Mouse (Mus musculus): ENCODE results near the gene Slc26a3.

GRCm38 (mm10) chr12:31369656-31370055, 21.0 kb upstream of the Slc26a3 start:
- TF ChIP-seq POLR2A (IDR thresholded peaks at IDR 0.05; ENCODE audit: insufficient read depth, low read depth, low read length) (no peak), CTCF (IDR thresholded peaks at IDR 0.05; ENCODE audit: insufficient read depth, low read depth, low read length) (no peak)
